Mouse (Mus musculus): ENCODE results near the gene Zkscan6.

Gene Zkscan6

GRCm38 (mm10) chr11:65806909-65807504 is at the start of gene Zkscan6:
Zkscan6 (plus strand) TSS chr11:65807175.
- DNase-seq, result peak; percentile 89 to 94

- DNase-seq, result no peak
These were observed 47.6 kb upstream of the Zkscan6 start for GRCm38 (mm10) chr11:65759350-65759749.

DNA sequence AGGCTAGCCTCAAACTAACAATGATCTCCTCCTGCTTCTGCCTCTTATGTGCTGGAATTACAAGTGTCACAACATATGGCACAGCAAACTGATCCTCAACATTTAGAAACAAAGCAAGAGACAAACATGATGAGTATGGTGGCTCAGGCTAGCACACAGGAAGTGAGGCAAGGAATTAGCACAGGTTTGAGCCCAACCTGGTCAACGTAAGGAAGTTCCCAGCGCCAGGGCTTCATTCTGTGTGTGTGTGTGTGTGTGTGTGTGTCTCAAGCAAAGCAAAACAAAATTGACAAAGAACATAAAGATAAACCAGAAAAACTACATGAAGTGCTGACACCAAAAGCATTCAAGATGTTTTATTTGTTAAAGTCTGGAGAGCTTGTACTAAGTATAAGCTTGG is 46.1 kb upstream of the Zkscan6 start:
- DNase-seq, result no peak

GRCm38 (mm10) chr11:65768445-65768844 is 38.5 kb upstream of the Zkscan6 start:
- no peak for DNase-seq

DNA sequence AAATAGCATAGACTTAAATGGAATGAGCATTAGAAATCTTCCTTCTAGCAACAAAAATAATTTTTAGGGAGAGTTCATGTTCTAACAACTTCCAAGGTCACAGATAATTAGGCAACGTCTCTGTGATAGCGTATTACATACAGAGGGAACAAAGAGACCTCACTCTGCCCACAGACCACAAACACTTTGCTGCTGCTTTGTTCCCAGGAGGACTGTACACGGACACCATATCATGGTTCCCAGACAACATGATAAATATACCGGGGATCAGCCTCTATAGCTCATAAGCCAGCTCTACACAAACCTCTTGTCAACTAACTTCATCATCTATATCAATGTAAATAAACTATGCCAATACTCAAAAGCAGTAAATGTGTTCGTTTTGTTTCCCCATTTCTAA is 37.0 kb upstream of the Zkscan6 start:
- DNase-seq, result no peak

GRCm38 (mm10) chr11:65771546-65771945 is 35.4 kb upstream of the Zkscan6 start:
- no peak for DNase-seq

GRCm38 (mm10) chr11:65773535-65773934 is 33.4 kb upstream of the Zkscan6 start:
- DNase-seq, result no peak

- DNase-seq, result no peak
These were observed 32.9 kb upstream of the Zkscan6 start for GRCm38 (mm10) chr11:65773946-65774656.

DNA sequence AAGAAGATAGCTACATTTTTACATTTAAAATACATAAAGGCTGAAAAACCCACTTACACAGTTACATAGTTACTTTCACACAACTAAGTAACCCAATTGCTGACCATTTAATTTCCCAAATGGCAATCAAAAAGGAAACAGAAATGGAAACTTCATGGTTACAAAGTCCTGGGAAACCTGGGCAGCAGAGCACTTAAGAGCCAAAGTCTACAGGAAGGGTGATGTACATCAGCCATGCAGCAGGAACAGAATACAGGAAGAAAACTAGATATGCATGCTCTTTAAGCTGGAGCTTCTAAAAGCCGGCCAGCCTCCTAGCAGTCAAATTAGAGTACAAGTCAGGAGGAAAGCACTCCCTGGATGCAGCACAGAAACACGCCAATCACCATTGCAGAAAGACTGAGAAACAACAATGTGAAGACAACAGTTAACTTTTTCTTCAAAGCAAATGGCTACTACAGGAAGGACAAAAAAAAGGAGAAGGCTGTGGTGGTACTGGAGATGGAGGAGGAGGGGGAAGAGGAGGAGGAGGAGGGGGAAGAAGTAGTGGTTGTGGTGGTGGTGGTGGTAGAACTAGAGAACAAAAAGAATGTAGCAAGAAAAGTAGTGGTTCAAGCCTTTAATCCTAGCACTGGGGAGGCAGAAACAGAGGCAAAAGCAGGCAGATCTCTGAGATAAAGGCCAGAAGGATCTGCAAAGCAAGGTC is 29.9 kb upstream of the Zkscan6 start:
- DNase-seq, result no peak

DNA sequence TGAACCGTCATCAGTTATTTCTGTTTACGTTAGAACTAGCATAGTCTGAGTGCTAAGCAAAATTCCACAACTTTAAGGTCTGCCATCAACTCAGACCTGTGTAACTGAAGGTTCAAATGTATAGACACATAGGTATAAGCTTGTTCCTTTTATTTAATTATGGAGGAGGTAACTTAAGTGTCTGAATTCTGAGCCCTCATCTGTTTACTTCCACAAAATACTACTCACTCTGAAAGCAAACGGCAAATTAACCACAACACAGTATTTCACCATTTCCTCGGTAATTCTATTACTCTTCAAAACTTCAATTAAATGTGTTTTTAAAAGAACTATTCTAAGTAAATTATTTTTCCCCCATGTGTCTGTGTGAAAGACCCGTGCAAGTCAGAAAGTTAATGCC is 29.2 kb upstream of the Zkscan6 start:
- no peak for DNase-seq

DNA sequence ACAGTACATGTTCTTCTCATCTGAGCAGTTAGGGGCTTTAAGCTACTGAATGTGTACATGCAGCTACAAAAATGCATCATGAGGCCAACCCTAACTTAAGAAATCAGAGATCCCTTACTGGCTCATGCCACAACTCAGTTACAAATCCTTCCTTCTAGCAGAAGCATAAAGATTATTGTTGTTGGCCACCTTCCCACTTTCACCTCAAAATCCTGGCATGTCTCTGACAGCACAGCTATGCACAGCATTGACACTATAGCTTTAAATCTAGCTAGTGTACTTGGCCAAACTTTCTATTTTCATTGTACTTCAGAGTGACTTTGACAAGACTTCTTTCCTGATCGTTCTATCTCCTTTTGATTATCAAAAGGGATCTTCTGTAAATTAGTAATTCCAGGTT is 27.9 kb upstream of the Zkscan6 start:
- no peak for DNase-seq

DNA sequence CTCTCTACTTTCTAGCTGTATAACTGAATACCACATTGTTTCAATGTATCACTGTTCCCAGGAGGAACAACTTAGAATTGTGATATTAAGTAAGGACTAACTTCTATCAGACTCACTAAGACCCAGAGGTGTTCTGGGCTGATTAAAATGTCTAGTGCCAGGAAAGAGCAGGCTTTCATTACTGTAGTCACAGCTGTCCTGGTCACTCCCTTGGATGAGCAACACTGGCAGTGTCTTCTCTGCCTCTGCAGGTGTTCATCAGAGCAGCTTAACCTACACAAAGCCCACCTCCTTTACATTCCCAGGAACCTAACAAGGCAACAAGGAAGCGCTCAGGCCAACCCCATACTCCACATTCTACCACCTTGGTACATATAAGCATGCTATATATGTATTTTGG is 27.4 kb upstream of the Zkscan6 start:
- no peak for DNase-seq

- no peak for DNase-seq
These were observed 25.4 kb upstream of the Zkscan6 start for GRCm38 (mm10) chr11:65781596-65781995.

DNA sequence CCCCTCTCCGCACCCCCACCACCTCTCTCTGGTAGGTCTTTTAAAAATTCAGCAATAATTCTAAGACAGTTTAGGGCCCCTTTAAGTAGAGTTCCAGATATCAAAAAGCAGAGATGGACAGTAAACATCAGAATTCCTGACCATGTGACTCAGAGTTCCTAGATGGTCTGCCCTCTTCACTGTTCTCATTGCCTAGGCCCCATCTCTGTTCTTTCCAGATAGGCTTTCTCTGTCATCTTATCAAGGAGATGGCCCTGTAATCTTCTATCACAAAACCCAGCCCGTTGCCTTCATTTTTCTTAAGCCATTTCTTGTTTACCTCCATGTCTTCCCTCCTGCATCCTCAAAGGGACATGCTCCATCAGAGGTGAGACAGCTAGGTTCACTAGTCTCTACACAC is 20.8 kb upstream of the Zkscan6 start:
- DNase-seq, result no peak

- no peak for DNase-seq
These were observed 19.4 kb upstream of the Zkscan6 start for GRCm38 (mm10) chr11:65787421-65788151.

DNA sequence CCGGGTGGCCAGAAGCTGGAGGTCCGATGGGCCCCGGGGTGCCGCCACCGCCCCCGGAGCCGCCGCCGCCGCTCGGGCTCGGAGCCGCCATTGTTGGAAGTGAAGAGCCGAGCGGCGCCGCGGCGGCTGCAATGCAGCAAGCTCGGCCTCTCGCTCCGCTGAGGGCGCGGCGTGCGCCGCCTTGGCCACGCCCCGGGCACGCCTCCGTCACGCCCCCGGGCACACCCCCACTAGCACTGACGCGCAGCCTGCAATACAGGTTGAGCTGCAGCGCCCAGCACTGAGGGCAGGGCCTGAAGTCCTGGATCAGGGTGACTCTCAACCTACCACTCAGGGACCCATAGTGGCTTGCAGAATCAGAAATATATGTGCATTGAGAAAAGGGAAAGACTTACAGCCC is 18.8 kb upstream of the Zkscan6 start, which contains the start of gene Map2k4:
Map2k4 (minus strand) TSS at position 144 of the 400 bp plus-strand sequence.
- peak; percentile 94 to 95 for DNase-seq

- DNase-seq, result no peak
These were observed 12.4 kb upstream of the Zkscan6 start for GRCm38 (mm10) chr11:65794428-65795219.

GRCm38 (mm10) chr11:65795896-65796295 is 11.1 kb upstream of the Zkscan6 start:
- DNase-seq, result no peak

- no peak for DNase-seq
These were observed 5.1 kb upstream of the Zkscan6 start for GRCm38 (mm10) chr11:65801899-65802298.

GRCm38 (mm10) chr11:65806321-65806904 is 562 bp upstream of the Zkscan6 start:
- peak in 1 of 2 experiments; percentile 46 for DNase-seq

GRCm38 (mm10) chr11:65807601-65808000 is 626 bp downstream of the Zkscan6 start:
- DNase-seq, result no peak

DNA sequence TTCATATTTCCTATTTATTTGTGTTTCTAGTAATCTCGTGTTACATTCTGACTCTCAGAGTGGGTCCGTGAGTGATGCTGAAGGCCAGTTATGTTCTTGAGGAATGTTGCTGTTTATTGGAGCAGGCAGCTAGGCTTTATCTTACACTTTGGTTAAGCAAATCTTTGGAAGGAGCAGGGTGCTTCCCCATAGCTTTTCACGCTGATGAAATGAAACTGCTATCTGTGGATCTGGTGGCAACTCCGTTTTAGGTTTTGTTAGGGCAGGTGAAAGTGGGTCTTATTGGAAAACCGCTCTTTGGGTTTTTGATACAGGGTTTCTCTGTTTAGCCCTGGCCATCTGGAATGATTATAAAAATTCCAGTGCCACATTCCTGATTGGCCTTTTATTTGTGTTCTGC is 5.1 kb downstream of the Zkscan6 start:
- DNase-seq, result no peak
